Mouse (Mus musculus) cerebellum, adult 2 months (tissue): ENCODE data around the gene Mlst8.

Experiments
- CTCF ChIP-seq: fragments of 200-500 bp; IDR thresholded peaks from 2 replicates; pipeline ENCODE4 v1.5.1; 2011; ENCODE audit warnings: low read depth, mild to moderate bottlenecking, control low read depth, low read length, moderate library complexity, borderline replicate concordance; ENCODE audit not compliant: insufficient read depth
- POLR2A ChIP-seq: fragments of 200-500 bp; IDR thresholded peaks from 2 replicates; pipeline ENCODE4 v1.6.1; 2011; ENCODE audit warnings: low read length, control low read depth, borderline replicate concordance; ENCODE audit not compliant: insufficient read depth

DNA sequence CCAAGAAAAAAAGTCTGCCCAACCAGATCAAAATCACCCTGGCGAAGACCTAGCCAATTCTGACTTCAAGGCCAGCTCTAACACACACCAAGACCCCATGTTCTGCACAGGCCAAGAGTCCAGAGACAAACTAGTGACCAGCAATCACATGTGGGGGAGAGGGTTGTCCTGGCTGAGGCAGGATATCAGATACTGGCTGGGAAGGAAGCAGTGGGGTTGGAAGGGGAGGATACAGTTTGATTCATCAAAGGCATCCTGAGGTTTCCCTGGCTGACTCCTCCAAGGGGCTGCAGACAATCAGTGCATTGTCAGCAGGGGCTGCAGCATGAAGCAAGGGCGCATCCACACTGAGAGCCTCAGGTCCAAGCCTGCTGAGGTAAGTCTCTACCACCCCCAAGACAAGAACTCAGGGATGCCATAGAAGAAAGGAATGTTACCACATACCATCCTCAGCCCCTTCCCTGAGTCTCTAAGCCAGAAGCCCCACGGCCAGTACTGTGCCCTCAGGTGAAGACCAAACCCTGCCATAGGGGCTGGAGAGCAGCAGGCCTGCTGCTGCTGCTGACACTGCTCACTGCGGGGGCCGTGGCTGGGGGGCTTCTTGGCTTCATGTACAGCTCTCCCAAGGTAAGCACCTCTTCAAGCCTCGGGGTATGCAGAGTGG is 5.1 kb downstream of the Mlst8 start, which contains the start of gene Bricd5:
- TF ChIP-seq CTCF (no peak), POLR2A (no peak)
